Mouse (Mus musculus): ENCODE measurements around the gene M1ap. TPM values are rescaled to one million over a fixed set of nuclear protein-coding genes. Genes with fewer than 3 reads are reported as not detected.

The M1ap gene
- polyA plus RNA-seq, 1 experiment from 2014 or later: 0.71 TPM

DNA sequence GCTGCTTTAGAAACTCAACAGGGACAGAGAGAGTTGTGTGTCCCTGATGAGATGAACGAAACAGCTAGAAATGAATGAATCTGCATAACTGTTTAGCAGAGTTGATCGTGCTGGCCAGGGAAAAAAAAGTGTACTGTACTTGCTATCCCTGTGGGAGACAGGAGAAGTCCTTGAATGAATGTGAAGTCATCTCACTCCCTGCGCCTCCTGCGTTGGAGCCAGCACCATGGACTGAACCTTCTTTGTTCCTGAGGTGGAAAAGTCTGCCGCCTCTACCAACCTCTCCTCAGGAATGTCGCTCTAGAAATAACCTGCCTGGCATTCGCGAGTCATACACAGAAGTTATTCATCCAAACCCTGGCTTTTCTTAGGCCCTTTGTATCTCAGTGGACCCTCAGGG, 53.3 kb downstream of the M1ap start:
- Histone ChIP-seq H3K4me2 (ENCODE audit: low read depth, low read length) (no peak overlapping the region), H3K36me3 (ENCODE audit: control insufficient read depth, insufficient read depth) (no peaks in the 10 kb centered on the region), H3K9ac (ENCODE audit: low read length) (no peak overlapping the region), H3K9me3 (replicated peaks; ENCODE audit: control insufficient read depth, low read length) (no peaks in the 10 kb centered on the region), H3K4me3 (ENCODE audit: low read length) (no peak overlapping the region), H3K27ac (ENCODE audit: low read length) (no peak overlapping the region), H3K4me1 (ENCODE audit: control insufficient read depth, insufficient read depth, low read length) (peaks cover 14% of the 10 kb centered on the region), H3K27me3 (ENCODE audit: control insufficient read depth, insufficient read depth, low read length) (no peaks in the 10 kb centered on the region)
- 51% methylated on average over 8 of the region's 8 CpGs for WGBS
- no peak for ATAC-seq (replicated peaks; ENCODE audit: extremely low read depth, insufficient read depth, low FRiP score)

- no peak overlapping the region for H3K9ac ChIP-seq (ENCODE audit: low read length)
- ATAC-seq (replicated peaks; ENCODE audit: extremely low read depth, insufficient read depth, low FRiP score): no peak
- no peak overlapping the region for H3K27ac ChIP-seq (ENCODE audit: low read length)
- peaks cover 13% of the 10 kb centered on the region for H3K4me1 ChIP-seq (ENCODE audit: control insufficient read depth, insufficient read depth, low read length)
- WGBS: 81% methylated on average over 1 of the region's 1 CpGs
- H3K9me3 ChIP-seq (replicated peaks; ENCODE audit: control insufficient read depth, low read length): no peaks in the 10 kb centered on the region
- no peaks in the 10 kb centered on the region for H3K27me3 ChIP-seq (ENCODE audit: control insufficient read depth, insufficient read depth, low read length)
- no peak overlapping the region for H3K4me2 ChIP-seq (ENCODE audit: low read depth, low read length)
- H3K36me3 ChIP-seq (ENCODE audit: control insufficient read depth, insufficient read depth): no peaks in the 10 kb centered on the region
- no peak overlapping the region for H3K4me3 ChIP-seq (ENCODE audit: low read length)
Measured at GRCm38 (mm10) chr6:83003082-83003481, 56.4 kb downstream of the M1ap start.

DNA sequence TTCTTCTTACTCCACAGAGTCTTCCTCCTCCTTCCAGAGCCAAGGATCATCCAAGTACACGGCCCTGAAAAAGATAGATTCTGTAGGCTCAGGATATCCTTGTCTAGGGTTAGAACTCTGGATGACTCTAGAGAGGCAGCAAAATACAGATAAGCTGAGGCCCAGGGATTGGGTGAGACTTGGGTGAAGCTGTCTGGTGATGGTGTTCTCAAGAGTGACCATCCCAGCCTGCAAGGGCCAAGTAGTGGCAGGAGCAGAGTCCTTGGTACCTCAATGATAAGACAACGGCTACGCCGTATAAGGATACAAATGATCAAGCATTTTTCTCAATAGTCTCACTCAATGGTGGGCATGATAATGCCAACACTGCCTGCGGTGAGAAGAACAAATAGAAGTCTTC, 57.1 kb downstream of the M1ap start:
- Histone ChIP-seq H3K27me3 (ENCODE audit: control insufficient read depth, insufficient read depth, low read length) (no peaks in the 10 kb centered on the region), H3K9me3 (replicated peaks; ENCODE audit: control insufficient read depth, low read length) (no peaks in the 10 kb centered on the region), H3K9ac (ENCODE audit: low read length) (no peak overlapping the region), H3K36me3 (ENCODE audit: control insufficient read depth, insufficient read depth) (no peaks in the 10 kb centered on the region), H3K4me2 (ENCODE audit: low read depth, low read length) (no peak overlapping the region), H3K27ac (ENCODE audit: low read length) (no peak overlapping the region), H3K4me3 (ENCODE audit: low read length) (no peak overlapping the region), H3K4me1 (ENCODE audit: control insufficient read depth, insufficient read depth, low read length) (peaks cover 13% of the 10 kb centered on the region)
- ATAC-seq (replicated peaks; ENCODE audit: extremely low read depth, insufficient read depth, low FRiP score): no peak
- 83% methylated on average over 5 of the region's 5 CpGs for WGBS

- H3K4me1 ChIP-seq (ENCODE audit: control insufficient read depth, insufficient read depth, low read length): peaks cover 13% of the 10 kb centered on the region
- H3K4me2 ChIP-seq (ENCODE audit: low read depth, low read length): peak overlapping the region; percentile 21; the same call in 1 of the 2 replicates
Measured at GRCm38 (mm10) chr6:83004309-83004708, 57.6 kb downstream of the M1ap start.

DNA sequence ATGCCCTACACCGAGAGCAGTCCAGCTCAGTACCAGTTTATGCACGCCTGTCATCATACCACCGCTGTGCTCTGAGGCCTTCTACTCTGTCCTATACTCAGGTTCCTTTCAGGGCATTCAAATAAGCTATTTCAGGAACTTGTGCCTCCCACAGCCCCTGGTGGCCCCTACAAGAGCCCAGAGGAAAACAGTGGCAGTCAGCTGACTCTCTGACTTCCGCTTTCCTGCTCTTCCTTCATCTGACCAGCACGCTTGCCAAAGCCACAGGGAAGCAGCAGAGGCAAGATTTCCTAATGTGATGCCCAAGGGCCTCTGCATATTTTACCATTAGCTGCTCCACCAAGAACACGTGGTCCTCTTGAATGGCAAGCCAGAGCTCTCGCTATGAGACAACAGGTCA, 58.2 kb downstream of the M1ap start:
- H3K36me3 ChIP-seq (ENCODE audit: control insufficient read depth, insufficient read depth): no peaks in the 10 kb centered on the region
- 31% methylated on average over 7 of the region's 7 CpGs for WGBS
- peak overlapping the region; percentile 21 for H3K4me2 ChIP-seq (ENCODE audit: low read depth, low read length)
- peak; percentile 63; the same call in 1 of the 2 replicates for ATAC-seq (replicated peaks; ENCODE audit: extremely low read depth, insufficient read depth, low FRiP score)
- no peaks in the 10 kb centered on the region for H3K27me3 ChIP-seq (ENCODE audit: control insufficient read depth, insufficient read depth, low read length)
- H3K4me3 ChIP-seq (ENCODE audit: low read length): no peak overlapping the region
- H3K4me1 ChIP-seq (ENCODE audit: control insufficient read depth, insufficient read depth, low read length): peaks cover 13% of the 10 kb centered on the region
- H3K9ac ChIP-seq (ENCODE audit: low read length): 0 out of 2 replicates have a peak overlapping the region, but pooled peaks have one; percentile 2
- no peaks in the 10 kb centered on the region for H3K9me3 ChIP-seq (replicated peaks; ENCODE audit: control insufficient read depth, low read length)
- H3K27ac ChIP-seq (ENCODE audit: low read length): peak overlapping the region; percentile 63

More at GRCm38 (mm10) chr6:83004309-83004708, 57.6 kb downstream of the M1ap start:
- Histone ChIP-seq H3K27me3 (ENCODE audit: control insufficient read depth, insufficient read depth, low read length) (no peaks in the 10 kb centered on the region), H3K27ac (ENCODE audit: low read length) (peak overlapping the region; percentile 63), H3K9me3 (replicated peaks; ENCODE audit: control insufficient read depth, low read length) (no peaks in the 10 kb centered on the region), H3K4me3 (ENCODE audit: low read length) (no peak overlapping the region), H3K36me3 (ENCODE audit: control insufficient read depth, insufficient read depth) (no peaks in the 10 kb centered on the region), H3K9ac (ENCODE audit: low read length) (no peak overlapping the region)
- no peak for ATAC-seq (replicated peaks; ENCODE audit: extremely low read depth, insufficient read depth, low FRiP score)
- WGBS: 66% methylated on average over 2 of the region's 2 CpGs

GRCm38 (mm10) chr6:83005444-83006011, 58.8 kb downstream of the M1ap start:
- H3K4me1 ChIP-seq (ENCODE audit: control insufficient read depth, insufficient read depth, low read length): peaks cover 10% of the 10 kb centered on the region
- 87% methylated on average over 10 of the region's 10 CpGs for WGBS
- no peaks in the 10 kb centered on the region for H3K9me3 ChIP-seq (replicated peaks; ENCODE audit: control insufficient read depth, low read length)
- H3K36me3 ChIP-seq (ENCODE audit: control insufficient read depth, insufficient read depth): no peaks in the 10 kb centered on the region
- H3K9ac ChIP-seq (ENCODE audit: low read length): no peak overlapping the region
- H3K4me2 ChIP-seq (ENCODE audit: low read depth, low read length): no peak overlapping the region
- no peak for ATAC-seq (replicated peaks; ENCODE audit: extremely low read depth, insufficient read depth, low FRiP score)
- H3K4me3 ChIP-seq (ENCODE audit: low read length): no peak overlapping the region
- no peaks in the 10 kb centered on the region for H3K27me3 ChIP-seq (ENCODE audit: control insufficient read depth, insufficient read depth, low read length)
- H3K27ac ChIP-seq (ENCODE audit: low read length): peak overlapping the region; percentile 63

DNA sequence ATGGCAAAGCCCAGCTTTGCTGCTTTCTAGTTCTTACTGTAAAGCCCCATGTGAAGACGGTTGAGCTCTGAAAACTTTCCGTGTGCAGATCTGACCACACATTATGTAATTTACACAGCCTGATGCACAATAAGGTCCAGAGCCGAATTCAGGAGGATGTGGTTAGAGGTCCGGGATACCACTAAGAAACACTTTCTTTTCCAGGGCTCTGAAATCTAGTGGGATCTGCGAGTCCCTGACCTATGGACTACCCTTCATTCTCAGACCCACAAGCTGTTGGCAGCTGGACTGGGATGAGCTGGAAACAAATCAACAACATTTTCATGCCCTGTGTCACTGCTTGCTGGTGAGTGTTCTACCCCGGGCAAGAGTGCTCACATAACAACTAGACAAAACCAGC, 59.4 kb downstream of the M1ap start:
- Histone ChIP-seq H3K36me3 (ENCODE audit: control insufficient read depth, insufficient read depth) (no peaks in the 10 kb centered on the region), H3K4me1 (ENCODE audit: control insufficient read depth, insufficient read depth, low read length) (peaks cover 10% of the 10 kb centered on the region), H3K4me2 (ENCODE audit: low read depth, low read length) (no peak overlapping the region), H3K27me3 (ENCODE audit: control insufficient read depth, insufficient read depth, low read length) (no peaks in the 10 kb centered on the region), H3K4me3 (ENCODE audit: low read length) (no peak overlapping the region), H3K9me3 (replicated peaks; ENCODE audit: control insufficient read depth, low read length) (no peaks in the 10 kb centered on the region), H3K9ac (ENCODE audit: low read length) (no peak overlapping the region), H3K27ac (ENCODE audit: low read length) (no peak overlapping the region)
- WGBS: 83% methylated on average over 6 of the region's 6 CpGs
- no peak for ATAC-seq (replicated peaks; ENCODE audit: extremely low read depth, insufficient read depth, low FRiP score)

DNA sequence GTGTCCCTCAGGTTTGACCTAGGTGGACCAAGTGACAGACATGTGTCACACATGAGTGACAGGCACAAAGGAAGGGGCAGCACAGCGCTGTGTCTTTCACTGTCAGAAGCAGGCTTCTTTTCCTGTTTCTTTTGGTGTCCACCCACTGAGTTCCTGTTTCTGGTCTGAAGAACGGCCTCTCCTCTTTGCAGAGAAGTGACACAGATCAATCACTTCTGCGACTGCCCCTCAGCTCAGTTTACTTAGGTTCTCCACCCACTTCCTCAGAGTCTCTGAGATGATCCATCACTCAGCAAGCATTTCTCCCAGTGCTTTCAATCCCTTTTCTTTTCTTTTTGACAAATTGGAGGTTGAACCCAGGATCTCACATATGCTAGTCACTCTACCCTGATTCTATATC, 62.0 kb downstream of the M1ap start:
- H3K4me1 ChIP-seq (ENCODE audit: control insufficient read depth, insufficient read depth, low read length): peaks cover 10% of the 10 kb centered on the region
- no peak overlapping the region for H3K4me2 ChIP-seq (ENCODE audit: low read depth, low read length)
- no peak overlapping the region for H3K4me3 ChIP-seq (ENCODE audit: low read length)
- no peaks in the 10 kb centered on the region for H3K27me3 ChIP-seq (ENCODE audit: control insufficient read depth, insufficient read depth, low read length)
- 52% methylated on average over 3 of the region's 3 CpGs for WGBS
- H3K9ac ChIP-seq (ENCODE audit: low read length): no peak overlapping the region
- no peaks in the 10 kb centered on the region for H3K9me3 ChIP-seq (replicated peaks; ENCODE audit: control insufficient read depth, low read length)
- no peaks in the 10 kb centered on the region for H3K36me3 ChIP-seq (ENCODE audit: control insufficient read depth, insufficient read depth)
- no peak overlapping the region for H3K27ac ChIP-seq (ENCODE audit: low read length)
- no peak for ATAC-seq (replicated peaks; ENCODE audit: extremely low read depth, insufficient read depth, low FRiP score)

- Histone ChIP-seq H3K4me3 (ENCODE audit: low read length) (no peak overlapping the region), H3K27ac (ENCODE audit: low read length) (no peak overlapping the region; the same call in 1 of the 2 replicates), H3K9me3 (replicated peaks; ENCODE audit: control insufficient read depth, low read length) (no peaks in the 10 kb centered on the region), H3K4me2 (ENCODE audit: low read depth, low read length) (peak overlapping the region; percentile 20; the same call in 1 of the 2 replicates), H3K27me3 (ENCODE audit: control insufficient read depth, insufficient read depth, low read length) (no peaks in the 10 kb centered on the region), H3K36me3 (ENCODE audit: control insufficient read depth, insufficient read depth) (no peaks in the 10 kb centered on the region), H3K4me1 (ENCODE audit: control insufficient read depth, insufficient read depth, low read length) (peaks cover 3% of the 10 kb centered on the region), H3K9ac (ENCODE audit: low read length) (no peak overlapping the region; the same call in 1 of the 2 replicates)
- no peak for ATAC-seq (replicated peaks; ENCODE audit: extremely low read depth, insufficient read depth, low FRiP score)
- 37% methylated on average over 7 of the region's 7 CpGs for WGBS
Measured at GRCm38 (mm10) chr6:83010010-83010409, 63.3 kb downstream of the M1ap start.
